Mouse (Mus musculus): ENCODE results near the gene Cmc1. TPM values are rescaled to one million over a fixed set of nuclear protein-coding genes. Genes with fewer than 3 reads are reported as not detected.

The Cmc1 gene
- total and polyA plus RNA-seq, 3 experiments, result 17.1 to 21.6 (median 18.0) TPM

GRCm38 (mm10) chr9:118071337-118071736, 78.6 kb downstream of the Cmc1 start:
- no peak for DNase-seq (ENCODE audit: extremely low read depth)
- H3K79me2 ChIP-seq (replicated peaks; ENCODE audit: control insufficient read depth, extremely low read depth, insufficient read depth, poor library complexity, severe bottlenecking), result no peaks in the 10 kb centered on the region

GRCm38 (mm10) chr9:118070442-118070841, 79.5 kb downstream of the Cmc1 start:
- in situ Hi-C loops (cut with MboI; ENCODE audit: low pct_ligation_motif_present, low pct_unique_long_range_greater_than_20kb, low sequenced_read_pairs), result loop anchor here (25.0 kb wide), 1 partner anchor 417 kb away; the partner anchor contains the start of gene Eomes
- no peaks in the 10 kb centered on the region for H3K79me2 ChIP-seq (replicated peaks; ENCODE audit: control insufficient read depth, extremely low read depth, insufficient read depth, poor library complexity, severe bottlenecking)
- no peaks in the 10 kb centered on the region for H3K27me3 ChIP-seq (replicated peaks)
- DNase-seq (ENCODE audit: extremely low read depth), result no peak
- TF ChIP-seq RCOR1 (conservative IDR thresholded peaks at IDR 0.05; ENCODE audit: low read depth, low read length) (no peak), CTCF (conservative IDR thresholded peaks at IDR 0.05 in 1 of 2, IDR thresholded peaks at IDR 0.05 in 1 of 2; ENCODE audit: low read depth in 2 of 2, low read length in 2 of 2) (no peak), CHD2 (IDR thresholded peaks at IDR 0.05; ENCODE audit: low read length) (no peak), ELF1 (IDR thresholded peaks at IDR 0.05; ENCODE audit: low read depth, low read length) (no peak), MXI1 (IDR thresholded peaks at IDR 0.05; ENCODE audit: low read depth, low read length) (no peak), JUND (conservative IDR thresholded peaks at IDR 0.05; ENCODE audit: low read depth, low read length) (no peak)
- no peak overlapping the region for H3K4me3 ChIP-seq (replicated peaks in 1 of 3; ENCODE audit: low read depth in 2 of 3, low read length in 2 of 3, poor library complexity in 1 of 3)
- no peaks in the 10 kb centered on the region for H3K9me3 ChIP-seq (replicated peaks; ENCODE audit: low read length)
- no peak overlapping the region for H3K4me2 ChIP-seq (ENCODE audit: insufficient read depth, low read depth, poor library complexity, severe bottlenecking)
- peaks cover 0 to 12% of the 10 kb centered on the region in 2 experiments; a peak in 1 of 4 replicates for H3K4me1 ChIP-seq (ENCODE audit: control insufficient read depth in 1 of 2, insufficient read depth in 2 of 2)
- H3K27ac ChIP-seq (ENCODE audit: insufficient read depth, low read depth), result no peak overlapping the region
- no peak overlapping the region for H3K9ac ChIP-seq (ENCODE audit: insufficient read depth, low read depth)
- H3K36me3 ChIP-seq (replicated peaks in 1 of 2; ENCODE audit: control insufficient read depth in 1 of 2, insufficient read depth in 1 of 2, low read length in 1 of 2), result peaks cover 18 to 57% of the 10 kb centered on the region in 2 experiments
- dilution Hi-C loops (cut with MboI; ENCODE audit: extremely low pct_ligation_motif_present, extremely low pct_unique_long_range_greater_than_20kb, low sequenced_read_pairs), result no loop called here

More at GRCm38 (mm10) chr9:118071337-118071736, 78.6 kb downstream of the Cmc1 start:
- H3K27ac ChIP-seq (ENCODE audit: insufficient read depth, low read depth), result no peak overlapping the region
- TF ChIP-seq EP300 (IDR thresholded peaks at IDR 0.05; ENCODE audit: low read length) (no peak), NRF1 (IDR thresholded peaks at IDR 0.05; ENCODE audit: low read depth, low read length) (no peak), SMC3 (IDR thresholded peaks at IDR 0.05; ENCODE audit: low read depth, low read length) (no peak), RAD21 (IDR thresholded peaks at IDR 0.05; ENCODE audit: low read depth, low read length) (no peak), GABPA (IDR thresholded peaks at IDR 0.05; ENCODE audit: insufficient replicate concordance, low read depth, low read length) (no peak), ZC3H11A (IDR thresholded peaks at IDR 0.05; ENCODE audit: low read depth, low read length) (no peak), KAT2A (IDR thresholded peaks at IDR 0.05; ENCODE audit: insufficient replicate concordance, low read length) (no peak), MAX (IDR thresholded peaks at IDR 0.05; ENCODE audit: low read length) (no peak), POLR2AphosphoS2 (IDR thresholded peaks at IDR 0.05; ENCODE audit: low read depth, low read length) (no peak), BHLHE40 (IDR thresholded peaks at IDR 0.05; ENCODE audit: low read depth, low read length) (no peak), ZKSCAN1 (IDR thresholded peaks at IDR 0.05; ENCODE audit: borderline replicate concordance, low read depth, low read length) (no peak), USF1 (IDR thresholded peaks at IDR 0.05; ENCODE audit: low read depth, low read length) (no peak), ETS1 (conservative IDR thresholded peaks at IDR 0.05; ENCODE audit: low read depth, low read length) (no peak), CHD1 (IDR thresholded peaks at IDR 0.05; ENCODE audit: low read depth, low read length) (no peak), TBP (conservative IDR thresholded peaks at IDR 0.05; ENCODE audit: low read depth, low read length) (no peak), HCFC1 (IDR thresholded peaks at IDR 0.05; ENCODE audit: low read depth, low read length) (no peak), MYC (IDR thresholded peaks at IDR 0.05; ENCODE audit: low read depth, low read length) (no peak), IRF4 (IDR thresholded peaks at IDR 0.05; ENCODE audit: low read depth, low read length) (no peak), RCOR1 (conservative IDR thresholded peaks at IDR 0.05; ENCODE audit: low read depth, low read length) (no peak), UBTF (IDR thresholded peaks at IDR 0.05; ENCODE audit: low read depth, low read length) (no peak)
- in situ Hi-C loops (cut with MboI; ENCODE audit: low pct_ligation_motif_present, low pct_unique_long_range_greater_than_20kb, low sequenced_read_pairs) (loop anchor here (25.0 kb wide), 1 partner anchor 416 kb away; the partner anchor contains the start of gene Eomes), dilution Hi-C loops (cut with MboI; ENCODE audit: extremely low pct_ligation_motif_present, extremely low pct_unique_long_range_greater_than_20kb, low sequenced_read_pairs) (no loop called here)
- peaks cover 15 to 51% of the 10 kb centered on the region in 2 experiments for H3K36me3 ChIP-seq (replicated peaks in 1 of 2; ENCODE audit: control insufficient read depth in 1 of 2, insufficient read depth in 1 of 2, low read length in 1 of 2)
- no peaks in the 10 kb centered on the region for H3K27me3 ChIP-seq (replicated peaks)
- H3K4me1 ChIP-seq (ENCODE audit: control insufficient read depth in 1 of 2, insufficient read depth in 2 of 2), result peaks cover 0 to 12% of the 10 kb centered on the region in 2 experiments; a peak in 1 of 4 replicates
- no peaks in the 10 kb centered on the region for H3K9me3 ChIP-seq (replicated peaks; ENCODE audit: low read length)
- no peak overlapping the region for H3K4me3 ChIP-seq (replicated peaks in 1 of 3; ENCODE audit: low read depth in 2 of 3, low read length in 2 of 3, poor library complexity in 1 of 3)
- no peak overlapping the region for H3K9ac ChIP-seq (ENCODE audit: insufficient read depth, low read depth)
- H3K4me2 ChIP-seq (ENCODE audit: insufficient read depth, low read depth, poor library complexity, severe bottlenecking), result no peak overlapping the region
